Mouse (Mus musculus) ovary, postnatal 36 days (tissue): Measurements from ENCODE around the gene Sema4a.
"Not testable (repeated sequence)": the region's sequence is repeated elsewhere in the genome, so short reads cannot be mapped to it uniquely, and the experiment has no call there.

Experiments
- DNase-seq: peaks from one replicate; pipeline ENCODE4 v3.0.0; 2022; ENCODE audit warnings: low spot score, mixed read lengths

Sema4a gene

GRCm38 (mm10) chr3:88455588-88456264 lies 5.3 kb downstream of the Sema4a start:
- peak; percentile 54 for DNase-seq

GRCm38 (mm10) chr3:88454762-88455587 lies 6.0 kb downstream of the Sema4a start:
- peak; percentile 29 for DNase-seq

DNA sequence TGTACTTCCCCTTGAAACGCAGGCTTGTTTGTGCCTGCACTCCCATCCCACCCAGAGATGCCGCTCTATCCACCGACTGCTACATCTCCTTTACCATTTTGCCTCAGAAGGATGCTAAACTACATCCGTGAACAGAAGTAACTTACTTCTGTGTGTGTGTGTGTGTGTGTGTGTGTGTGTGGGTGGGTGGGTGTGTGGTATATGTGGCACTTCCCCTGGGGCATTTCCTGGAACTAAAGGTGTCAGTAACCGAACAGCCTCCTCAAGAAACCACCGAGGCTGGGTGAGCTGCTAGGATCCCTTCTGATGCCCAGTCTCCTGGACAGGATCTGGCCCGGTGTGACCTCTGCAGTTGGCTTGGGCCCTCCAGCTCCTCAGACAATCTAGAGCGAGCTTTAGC lies 7.0 kb downstream of the Sema4a start:
- no peak for DNase-seq

GRCm38 (mm10) chr3:88453369-88453768 lies 7.6 kb downstream of the Sema4a start:
- DNase-seq = no peak

DNA sequence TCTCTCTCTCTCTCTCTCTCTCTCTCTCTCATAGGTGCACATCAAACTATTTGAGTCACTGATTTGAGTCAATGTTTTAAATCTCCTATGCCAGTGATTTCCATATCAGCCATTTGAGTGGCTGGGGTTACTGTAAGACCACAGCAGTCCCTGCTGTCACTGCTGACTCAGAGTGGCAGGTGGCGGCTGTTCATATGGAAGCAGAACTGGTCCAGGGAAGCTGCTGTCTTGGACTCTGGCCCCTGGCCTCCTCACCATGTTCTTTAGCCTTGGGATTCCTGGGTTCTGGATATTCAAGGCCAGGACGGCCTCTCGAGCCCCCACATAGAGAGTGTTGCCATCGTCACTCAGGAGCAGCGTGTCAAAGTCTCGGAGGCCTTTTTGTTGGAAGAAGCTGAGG lies 8.3 kb downstream of the Sema4a start:
- DNase-seq = no peak

DNA sequence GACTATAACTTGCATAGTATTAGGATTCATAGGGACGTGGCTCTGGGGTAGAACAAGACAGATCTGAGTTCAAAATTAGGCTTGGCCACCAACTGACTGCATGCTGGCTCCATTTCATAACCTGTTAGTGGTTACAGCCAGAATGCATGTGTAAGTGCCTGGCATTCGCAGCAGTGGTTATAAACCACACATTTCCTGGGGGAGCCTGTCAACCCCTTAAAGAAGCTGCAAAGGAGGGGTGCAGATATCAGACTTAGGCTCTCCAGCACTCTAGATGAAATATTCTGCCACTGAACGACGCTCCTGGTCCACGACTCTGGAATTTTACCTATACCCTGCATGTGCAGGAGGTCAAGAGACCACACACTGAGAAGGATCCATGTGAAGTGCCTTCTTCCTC lies 8.7 kb downstream of the Sema4a start:
- DNase-seq = no peak

DNA sequence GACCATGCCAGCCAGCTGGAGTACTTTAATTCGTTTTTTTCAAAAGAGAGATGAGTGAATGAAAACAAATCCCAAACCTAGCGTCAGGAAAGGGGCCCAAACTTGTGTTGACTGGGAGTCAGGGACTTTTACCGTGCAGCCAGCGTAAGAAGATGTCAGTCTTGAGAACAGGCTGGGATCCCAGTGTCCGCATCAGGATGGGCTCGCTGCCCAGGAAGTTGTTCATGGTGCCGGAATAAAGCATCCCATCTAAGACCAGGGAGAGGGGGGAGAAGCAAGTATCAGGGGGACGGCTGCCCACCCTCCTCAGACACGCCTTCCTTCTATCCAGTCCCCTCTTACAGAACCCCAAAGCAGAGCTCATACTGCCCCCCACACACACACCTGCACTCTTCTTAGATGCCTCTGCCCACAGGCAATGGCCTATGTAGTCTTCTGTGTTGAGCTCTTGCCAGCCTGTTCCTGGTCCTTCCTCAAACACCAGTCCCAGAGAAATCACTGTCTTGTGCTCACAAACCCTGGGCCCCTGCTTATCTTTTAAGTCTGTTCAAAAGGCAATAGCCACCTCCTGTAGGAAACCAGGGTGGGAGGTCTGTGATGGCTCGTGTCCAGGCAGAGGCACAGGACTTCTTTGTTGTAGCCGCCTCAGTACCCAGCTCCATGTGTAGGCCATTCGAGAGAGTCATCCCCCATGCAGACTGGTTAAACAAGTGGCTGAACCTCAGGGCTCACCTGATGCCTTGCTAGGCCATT lies 10.4 kb downstream of the Sema4a start:
- DNase-seq = no peak

GRCm38 (mm10) chr3:88449395-88450023 lies 11.5 kb downstream of the Sema4a start:
- DNase-seq = peak; percentile 43

- DNase-seq = no peak
Observed at GRCm38 (mm10) chr3:88448443-88448842, 12.5 kb downstream of the Sema4a start.

DNA sequence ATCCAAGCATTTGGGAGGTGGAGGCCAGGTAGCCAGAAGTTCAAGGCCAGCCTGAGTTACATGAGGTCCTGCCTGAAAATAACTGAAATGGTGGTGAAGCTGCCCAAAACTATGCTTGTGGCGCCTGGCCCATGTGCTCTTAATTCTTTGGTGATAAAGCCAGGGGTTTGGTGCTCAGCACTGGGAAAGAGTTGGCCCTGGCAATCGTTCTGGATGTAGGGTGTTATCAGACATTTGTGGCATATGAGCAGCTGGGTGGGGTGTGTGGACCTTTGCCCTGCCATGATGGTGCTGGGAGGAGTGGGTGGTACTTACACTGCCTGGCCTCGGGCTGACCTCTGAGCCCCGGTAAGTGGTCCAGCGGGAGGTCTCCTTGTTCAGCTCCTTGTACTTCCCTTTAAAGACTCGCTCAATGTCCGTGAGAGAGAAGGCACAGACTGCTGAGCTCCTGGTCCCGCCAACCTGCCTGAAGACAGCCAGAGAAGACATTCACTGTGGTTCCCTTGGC lies 13.3 kb downstream of the Sema4a start:
- no peak for DNase-seq

- no peak for DNase-seq
Observed at GRCm38 (mm10) chr3:88446471-88447123, 14.4 kb downstream of the Sema4a start.

DNA sequence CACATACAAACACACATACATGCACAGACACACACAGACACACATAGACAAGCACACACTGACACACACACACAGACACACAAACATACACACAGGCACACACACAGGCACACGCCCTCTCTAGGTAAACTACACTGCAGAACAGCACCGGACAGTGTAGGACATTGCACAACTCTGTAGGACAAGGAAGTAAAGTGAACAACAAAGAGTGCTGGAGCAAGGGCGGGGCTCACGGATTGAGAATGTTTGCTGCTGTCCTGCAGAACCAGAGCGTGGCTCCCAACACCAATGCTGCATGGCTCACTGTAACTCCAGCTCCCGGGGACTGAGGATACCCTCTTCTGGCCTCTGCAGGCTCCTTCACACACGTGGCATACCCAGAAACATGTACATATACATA lies 18.1 kb downstream of the Sema4a start:
- no peak for DNase-seq

DNA sequence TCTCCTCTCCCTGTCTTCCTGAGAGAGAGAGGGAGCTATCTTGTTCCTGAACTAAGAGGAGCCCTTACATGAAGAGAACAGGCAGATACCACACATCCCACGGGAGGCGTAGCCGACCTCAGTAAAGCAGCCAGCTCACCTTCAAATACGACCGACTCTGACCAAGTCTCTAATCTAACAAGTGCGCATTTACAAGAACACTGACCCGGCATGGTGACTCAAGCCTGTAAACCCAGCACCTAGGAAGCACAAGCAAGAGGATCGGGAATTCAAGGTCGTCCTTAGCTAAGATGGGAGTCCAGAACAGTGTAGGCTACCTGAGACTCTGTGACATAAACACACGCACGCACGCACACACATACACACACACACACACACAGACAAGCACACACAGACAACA lies 18.5 kb downstream of the Sema4a start:
- DNase-seq = no peak

- no peak for DNase-seq
Observed at GRCm38 (mm10) chr3:88440500-88441381, 20.2 kb downstream of the Sema4a start.

- DNase-seq = no peak
Observed at GRCm38 (mm10) chr3:88439582-88439981, 21.4 kb downstream of the Sema4a start.

GRCm38 (mm10) chr3:88437454-88437853 lies 23.5 kb downstream of the Sema4a start:
- DNase-seq = no peak

GRCm38 (mm10) chr3:88436395-88437201 lies 24.4 kb downstream of the Sema4a start:
- DNase-seq = peak; percentile 63

DNA sequence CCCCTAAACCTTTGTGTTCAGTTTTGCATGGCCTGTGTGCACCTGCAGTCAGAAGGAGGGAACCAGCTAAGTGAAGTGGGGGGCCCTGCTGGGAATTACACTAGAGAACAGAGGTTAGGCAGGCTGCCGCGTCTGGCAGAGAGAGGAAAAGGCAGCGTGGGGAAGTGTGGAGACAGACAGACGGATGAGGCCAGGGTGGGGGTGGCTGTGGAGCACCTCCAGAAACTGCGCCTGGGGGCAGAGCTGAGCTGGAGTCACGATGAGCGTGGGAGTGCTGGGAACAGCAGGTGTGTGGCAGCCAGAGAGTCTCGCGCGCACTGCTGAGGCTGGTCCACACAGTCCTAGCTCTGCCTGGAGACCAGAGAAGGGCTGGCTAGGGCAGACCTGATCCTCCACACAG lies 25.5 kb downstream of the Sema4a start:
- DNase-seq = no peak

DNA sequence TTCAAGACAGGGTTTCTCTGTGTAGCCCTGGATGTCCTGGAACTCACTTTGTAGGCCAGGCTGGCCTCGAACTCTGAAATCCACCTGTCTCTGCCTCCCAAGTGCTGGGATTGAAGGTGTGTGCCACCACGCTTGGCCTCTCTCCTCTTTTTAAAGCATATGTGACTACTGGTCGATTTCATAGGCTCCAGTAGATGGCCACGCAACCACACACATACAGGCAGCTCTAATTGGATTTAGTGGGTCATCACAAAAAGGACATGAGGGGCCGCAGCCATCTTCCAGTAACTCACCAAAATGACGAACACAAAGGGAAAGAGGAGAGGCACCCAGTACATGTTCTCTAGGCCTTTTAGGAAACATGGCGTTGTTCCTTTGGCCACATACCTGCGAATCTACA lies 32.3 kb downstream of the Sema4a start:
- not testable (repeated sequence) for DNase-seq
